Comparison of ENCODE assay signal across 19 mouse cellular contexts in genomic region chr4:70446774-70447173, GRCm38 (mm10). TPM values are rescaled to one million over a fixed set of nuclear protein-coding genes. Genes with fewer than 3 reads are reported as not detected.
A peak's percentile ranks its signal among the peaks of the same experiment; 100 is the strongest.
DNase-seq lines count a peak whose midpoint lies in the region; ATAC-seq and TF ChIP-seq lines count a peak whose summit lies in the region.
"Had no signal": no experiment of that assay in that cellular context is flagged by ENCODE, and none has a peak within 500 bp of the region (broad histone marks: within the 10 kb centered on the region; RNA-seq: fewer than 3 reads in every experiment).

No protein-coding gene starts in this region.

- H3K36me3 ChIP-seq in hindbrain, embryonic 13.5 days, result no peaks in the 10 kb centered on the region
- H3K36me3 ChIP-seq in hindbrain, embryonic 11.5 days (ENCODE audit: control insufficient read depth, insufficient read depth, low read length), result no peaks in the 10 kb centered on the region
- H3K36me3 ChIP-seq in midbrain, embryonic 14.5 days (ENCODE audit: control insufficient read depth, insufficient read depth, low read length), result no peaks in the 10 kb centered on the region
- no peaks in the 10 kb centered on the region for H3K36me3 ChIP-seq in midbrain, postnatal 0 days (ENCODE audit: insufficient read depth, low read length)
- H3K36me3 ChIP-seq in neural tube, embryonic 14.5 days (ENCODE audit: control insufficient read depth, insufficient read depth, low read length), result no peaks in the 10 kb centered on the region
- H3K36me3 ChIP-seq: embryonic facial prominence, embryonic 10.5 days; embryonic facial prominence, embryonic 12.5 days; forebrain, embryonic 15.5 days had no signal

- no peak for DNase-seq in hindbrain, embryonic 11.5 days (ENCODE audit: low spot score)
- DNase-seq in midbrain, embryonic 14.5 days, result peak; percentile 17
- no peak for DNase-seq in midbrain, postnatal 0 days (ENCODE audit: low spot score)
- no peak for DNase-seq in neural tube, embryonic 10.5 days (ENCODE audit: extremely low spot score, low spot score)
- no peak for DNase-seq in thymus, postnatal 14 days
- DNase-seq: adrenal gland, adult 2 months; adrenal gland, postnatal 10 days; adrenal gland, postnatal 25 days; cerebellum, adult 11-12 months; cerebellum, adult 2 months; cerebellum, adult 9-10 months; cerebellum, postnatal 10 days; cerebellum, postnatal 25 days; forebrain, postnatal 0 days had no signal

- 68% methylated on average over 3 of the region's 3 CpGs for WGBS in hindbrain, embryonic 13.5 days
- WGBS in hindbrain, embryonic 11.5 days, result 91% methylated on average over 3 of the region's 3 CpGs
- WGBS in midbrain, embryonic 14.5 days, result 78% methylated on average over 3 of the region's 3 CpGs
- WGBS in midbrain, postnatal 0 days, result 78% methylated on average over 3 of the region's 3 CpGs
- WGBS in neural tube, embryonic 14.5 days, result 50% methylated on average over 3 of the region's 3 CpGs

- H3K4me2 ChIP-seq in hindbrain, embryonic 13.5 days, result no peak overlapping the region
- H3K4me2 ChIP-seq in hindbrain, embryonic 11.5 days (replicated peaks; ENCODE audit: low read depth, low read length), result no peak overlapping the region
- H3K4me2 ChIP-seq in midbrain, embryonic 14.5 days (ENCODE audit: low read length), result no peak overlapping the region
- no peak overlapping the region for H3K4me2 ChIP-seq in midbrain, postnatal 0 days (ENCODE audit: low read depth, low read length, poor library complexity, severe bottlenecking)
- no peak overlapping the region for H3K4me2 ChIP-seq in neural tube, embryonic 14.5 days (ENCODE audit: low read depth, low read length)
- H3K4me2 ChIP-seq: embryonic facial prominence, embryonic 12.5 days; forebrain, embryonic 15.5 days had no signal

- no peak for TF ChIP-seq CTCF in midbrain, postnatal 0 days (IDR thresholded peaks at IDR 0.05)

- no peaks in the 10 kb centered on the region for H3K4me1 ChIP-seq in hindbrain, embryonic 13.5 days (replicated peaks)
- H3K4me1 ChIP-seq in hindbrain, embryonic 11.5 days (replicated peaks; ENCODE audit: control insufficient read depth, insufficient read depth, low read length), result no peaks in the 10 kb centered on the region
- no peaks in the 10 kb centered on the region for H3K4me1 ChIP-seq in midbrain, embryonic 14.5 days (ENCODE audit: control insufficient read depth, insufficient read depth, low read length)
- H3K4me1 ChIP-seq in midbrain, postnatal 0 days (ENCODE audit: insufficient read depth, low read length), result no peaks in the 10 kb centered on the region
- H3K4me1 ChIP-seq in neural tube, embryonic 14.5 days (ENCODE audit: control insufficient read depth, insufficient read depth, low read length), result no peaks in the 10 kb centered on the region
- H3K4me1 ChIP-seq: embryonic facial prominence, embryonic 10.5 days; embryonic facial prominence, embryonic 12.5 days; forebrain, embryonic 15.5 days had no signal

- H3K9me3 ChIP-seq in hindbrain, embryonic 13.5 days, result no peaks in the 10 kb centered on the region
- no peaks in the 10 kb centered on the region for H3K9me3 ChIP-seq in hindbrain, embryonic 11.5 days (ENCODE audit: control insufficient read depth, low read length)
- H3K9me3 ChIP-seq in midbrain, embryonic 14.5 days (ENCODE audit: control insufficient read depth, low read length), result no peaks in the 10 kb centered on the region
- no peaks in the 10 kb centered on the region for H3K9me3 ChIP-seq in midbrain, postnatal 0 days (ENCODE audit: low read length)
- no peaks in the 10 kb centered on the region for H3K9me3 ChIP-seq in neural tube, embryonic 14.5 days (ENCODE audit: control insufficient read depth, low read length)
- H3K9me3 ChIP-seq: embryonic facial prominence, embryonic 10.5 days; embryonic facial prominence, embryonic 12.5 days; forebrain, embryonic 15.5 days had no signal

- H3K27me3 ChIP-seq in hindbrain, embryonic 13.5 days, result no peaks in the 10 kb centered on the region
- H3K27me3 ChIP-seq in hindbrain, embryonic 11.5 days (ENCODE audit: control insufficient read depth, insufficient read depth, low read length), result no peaks in the 10 kb centered on the region
- no peaks in the 10 kb centered on the region for H3K27me3 ChIP-seq in midbrain, embryonic 14.5 days (ENCODE audit: control insufficient read depth, insufficient read depth, low read length)
- no peaks in the 10 kb centered on the region for H3K27me3 ChIP-seq in midbrain, postnatal 0 days (ENCODE audit: insufficient read depth, low read length)
- no peaks in the 10 kb centered on the region for H3K27me3 ChIP-seq in neural tube, embryonic 14.5 days (ENCODE audit: control insufficient read depth, insufficient read depth, low read length)
- H3K27me3 ChIP-seq: embryonic facial prominence, embryonic 12.5 days; forebrain, embryonic 15.5 days had no signal

- H3K9ac ChIP-seq in hindbrain, embryonic 13.5 days, result no peak overlapping the region
- H3K9ac ChIP-seq in hindbrain, embryonic 11.5 days (ENCODE audit: low read depth, low read length), result no peak overlapping the region
- H3K9ac ChIP-seq in midbrain, embryonic 14.5 days (replicated peaks; ENCODE audit: low read length), result no peak overlapping the region
- H3K9ac ChIP-seq in midbrain, postnatal 0 days (replicated peaks; ENCODE audit: low read length, poor library complexity, severe bottlenecking), result no peak overlapping the region
- H3K9ac ChIP-seq in neural tube, embryonic 14.5 days (replicated peaks; ENCODE audit: low read depth, low read length), result no peak overlapping the region
- H3K9ac ChIP-seq: embryonic facial prominence, embryonic 12.5 days; forebrain, embryonic 15.5 days; forebrain, postnatal 0 days had no signal

- no peak overlapping the region for H3K27ac ChIP-seq in hindbrain, embryonic 13.5 days
- no peak overlapping the region for H3K27ac ChIP-seq in hindbrain, embryonic 11.5 days (ENCODE audit: low read depth, low read length)
- no peak overlapping the region for H3K27ac ChIP-seq in midbrain, embryonic 14.5 days (replicated peaks; ENCODE audit: low read depth, low read length)
- no peak overlapping the region for H3K27ac ChIP-seq in midbrain, postnatal 0 days (ENCODE audit: low read depth, low read length)
- no peak overlapping the region for H3K27ac ChIP-seq in neural tube, embryonic 14.5 days (ENCODE audit: low read depth, low read length)
- H3K27ac ChIP-seq: embryonic facial prominence, embryonic 10.5 days; embryonic facial prominence, embryonic 12.5 days; forebrain, embryonic 15.5 days had no signal

- no peak overlapping the region for H3K4me3 ChIP-seq in hindbrain, embryonic 13.5 days
- H3K4me3 ChIP-seq in hindbrain, embryonic 11.5 days (ENCODE audit: low read depth, low read length), result no peak overlapping the region
- no peak overlapping the region for H3K4me3 ChIP-seq in midbrain, embryonic 14.5 days (replicated peaks; ENCODE audit: low read depth, low read length)
- H3K4me3 ChIP-seq in midbrain, postnatal 0 days (ENCODE audit: low read depth, low read length), result no peak overlapping the region
- H3K4me3 ChIP-seq in neural tube, embryonic 14.5 days (ENCODE audit: low read depth, low read length), result no peak overlapping the region
- H3K4me3 ChIP-seq: embryonic facial prominence, embryonic 10.5 days; embryonic facial prominence, embryonic 12.5 days; forebrain, embryonic 15.5 days had no signal

- ATAC-seq in hindbrain, embryonic 13.5 days (ENCODE audit: low FRiP score), result peak; percentile 63; the same call in 1 of the 2 replicates
- ATAC-seq in hindbrain, embryonic 11.5 days (ENCODE audit: low FRiP score), result no peak
- ATAC-seq in midbrain, embryonic 14.5 days (ENCODE audit: low FRiP score, low TSS enrichment), result no peak
- ATAC-seq in midbrain, postnatal 0 days (ENCODE audit: low FRiP score), result no peak
- peak; percentile 69; the same call in 1 of the 2 replicates for ATAC-seq in neural tube, embryonic 14.5 days (ENCODE audit: low read depth)
- ATAC-seq: forebrain, embryonic 15.5 days; forebrain, postnatal 0 days had no signal

RNA-seq across cellular contexts. Expression of gene Cdk5rap2, which starts 36.5 kb away (rescaled TPM):
- polyA plus RNA-seq in hindbrain, embryonic 13.5 days (2015; fragmentation: Nextera tagmentation; extraction: Ambion mirVana), result 10.7 and 12.5 TPM in 2 replicates
- polyA plus RNA-seq in hindbrain, embryonic 11.5 days (2014; fragmentation: Nextera tagmentation; extraction: Ambion mirVana), result 18.6 and 20.2 TPM in 2 replicates
- polyA plus RNA-seq in midbrain, embryonic 14.5 days (2014; fragmentation: Nextera tagmentation; extraction: Ambion mirVana), result 9.9 and 14.8 TPM in 2 replicates
- 12.2 and 14.9 TPM in 2 replicates for total RNA-seq in midbrain, postnatal 0 days (2014; rRNA removed)
- 5.7 TPM in 2 replicates for polyA plus RNA-seq in midbrain, postnatal 0 days (2015; fragmentation: Nextera tagmentation; extraction: Ambion mirVana)
- 10.9 and 15.6 TPM in 2 replicates for polyA plus RNA-seq in neural tube, embryonic 14.5 days (2014; fragmentation: Nextera tagmentation; extraction: Ambion mirVana)

Comparison
In these comparisons a context has a peak if more than half of its experiments do, and no peak if none do; other contexts are left out.
1. ATAC-seq: peak in hindbrain, embryonic 13.5 days (single experiment) and neural tube, embryonic 14.5 days (single experiment); none in hindbrain, embryonic 11.5 days (single experiment), midbrain, embryonic 14.5 days (single experiment) and midbrain, postnatal 0 days (single experiment).